Mouse (Mus musculus): ENCODE measurements around the gene Lrrc66.

Gene Lrrc66

GRCm38 (mm10) chr5:73632291-73632690, at the start of gene Lrrc66:
TSS of gene Lrrc66 (minus strand) at chr5:73632526.
- no peak for DNase-seq

GRCm38 (mm10) chr5:73676626-73677025, 44.3 kb upstream of the Lrrc66 start:
- no peak for DNase-seq

- DNase-seq = peak; percentile 78
Measured at GRCm38 (mm10) chr5:73675604-73676003, 43.3 kb upstream of the Lrrc66 start.

- DNase-seq = no peak
Measured at GRCm38 (mm10) chr5:73669386-73669785, 37.1 kb upstream of the Lrrc66 start.

- no peak for DNase-seq
Measured at GRCm38 (mm10) chr5:73667877-73668276, 35.6 kb upstream of the Lrrc66 start.

- DNase-seq = no peak
Measured at GRCm38 (mm10) chr5:73666695-73667094, 34.4 kb upstream of the Lrrc66 start.

- no peak for DNase-seq
Measured at GRCm38 (mm10) chr5:73651855-73652201, 19.5 kb upstream of the Lrrc66 start.

GRCm38 (mm10) chr5:73651061-73651854, 18.9 kb upstream of the Lrrc66 start, which contains the start of gene Spata18:
TSS of gene Spata18 (plus strand) at chr5:73651379.
- DNase-seq = peak; percentile 96

GRCm38 (mm10) chr5:73650365-73650964, 18.1 kb upstream of the Lrrc66 start:
- DNase-seq = no peak

GRCm38 (mm10) chr5:73647261-73647900, 15.1 kb upstream of the Lrrc66 start, which contains the start of gene Sgcb:
TSS of gene Sgcb (minus strand) at chr5:73647790.
- DNase-seq = peak; percentile 99

GRCm38 (mm10) chr5:73642091-73642490, 9.8 kb upstream of the Lrrc66 start:
- no peak for DNase-seq

GRCm38 (mm10) chr5:73641058-73641457, 8.7 kb upstream of the Lrrc66 start:
- DNase-seq = no peak

GRCm38 (mm10) chr5:73637337-73638107, 5.2 kb upstream of the Lrrc66 start:
- peak; percentile 86 for DNase-seq

- DNase-seq = peak; percentile 81
Measured at GRCm38 (mm10) chr5:73633141-73633540, 815 bp upstream of the Lrrc66 start.

- no peak for DNase-seq
Measured at GRCm38 (mm10) chr5:73631001-73631558, 1.2 kb downstream of the Lrrc66 start.

- peak; percentile 90 for DNase-seq
Measured at GRCm38 (mm10) chr5:73630141-73630540, 2.2 kb downstream of the Lrrc66 start.

- peak; percentile 61 for DNase-seq
Measured at GRCm38 (mm10) chr5:73627991-73628390, 4.3 kb downstream of the Lrrc66 start.

GRCm38 (mm10) chr5:73627559-73627958, 4.8 kb downstream of the Lrrc66 start:
- DNase-seq = peak; percentile 75

- DNase-seq = peak; percentile 37
Measured at GRCm38 (mm10) chr5:73626842-73627241, 5.5 kb downstream of the Lrrc66 start.

- DNase-seq = no peak
Measured at GRCm38 (mm10) chr5:73625505-73625904, 6.8 kb downstream of the Lrrc66 start.

- DNase-seq = peak; percentile 21
Measured at GRCm38 (mm10) chr5:73618969-73619368, 13.4 kb downstream of the Lrrc66 start.

GRCm38 (mm10) chr5:73615211-73615610, 17.1 kb downstream of the Lrrc66 start:
- DNase-seq = peak; percentile 14

GRCm38 (mm10) chr5:73613296-73613695, 19.0 kb downstream of the Lrrc66 start:
- DNase-seq = peak; percentile 14

Measured in heart, adult 11 months (tissue).